Mouse (Mus musculus) testis, adult 2 months (tissue): ENCODE results near the gene Erp29. TPM values are rescaled to one million over a fixed set of nuclear protein-coding genes. Genes with fewer than 3 reads are reported as not detected.

Source experiments
- H3K27ac ChIP-seq: fragments of 200-500 bp; 2 replicates; pipeline ENCODE4 v1.5.1; 2012; ENCODE audit warnings: low read depth, low read length; ENCODE audit not compliant: control insufficient read depth, insufficient read depth
- H3K27me3 ChIP-seq: fragments of 200-500 bp; 2 replicates; pipeline ENCODE4 v1.6.1; 2012; ENCODE audit warnings: mild to moderate bottlenecking, low read length, moderate library complexity; ENCODE audit not compliant: control insufficient read depth, insufficient read depth
- H3K36me3 ChIP-seq: fragments of 200-500 bp; 2 replicates; pipeline ENCODE4 v1.6.1; 2012; ENCODE audit warnings: mild to moderate bottlenecking, low read length; ENCODE audit not compliant: control insufficient read depth, insufficient read depth
- H3K4me1 ChIP-seq: fragments of 200-500 bp; 2 replicates; pipeline ENCODE4 v1.6.1; 2012; ENCODE audit warnings: low read length; ENCODE audit not compliant: control insufficient read depth, insufficient read depth
- H3K4me3 ChIP-seq: fragments of 200-500 bp; 2 replicates; pipeline ENCODE4 v1.5.1; 2012; ENCODE audit warnings: low read depth, mild to moderate bottlenecking, low read length, moderate library complexity, mixed read lengths; ENCODE audit not compliant: control insufficient read depth
- CTCF ChIP-seq: fragments of 200-500 bp; IDR thresholded peaks from 2 replicates; pipeline ENCODE4 v1.5.1; 2012; ENCODE audit warnings: low read depth, mild to moderate bottlenecking, inconsistent platforms, low read length, moderate library complexity; ENCODE audit not compliant: control insufficient read depth, insufficient read depth, insufficient replicate concordance
- POLR2A ChIP-seq: fragments of 200-500 bp; IDR thresholded peaks from 2 replicates; pipeline ENCODE4 v1.6.1; 2012; ENCODE audit warnings: low read depth, mild to moderate bottlenecking, inconsistent platforms, low read length, moderate library complexity; ENCODE audit not compliant: control insufficient read depth
- polyA plus RNA-seq: library from polyadenylated mRNA; depleted of rRNA; stranded (reverse); fragments of >200 nt; gene quantifications from 2 replicates; pipeline ENCODE4 v1.2.3, GENCODE M21; 2012

Erp29 gene
- polyA plus RNA-seq, 1 experiment, result 102 TPM

- H3K4me3 ChIP-seq, result no peak overlapping the region
- peaks cover 13% of the 10 kb centered on the region for H3K4me1 ChIP-seq
- H3K27ac ChIP-seq, result no peak overlapping the region
- H3K27me3 ChIP-seq, result no peaks in the 10 kb centered on the region
- TF ChIP-seq POLR2A (no peak), CTCF (no peak)
- H3K36me3 ChIP-seq, result no peaks in the 10 kb centered on the region
Measured at GRCm38 (mm10) chr5:121389691-121390090, 62.6 kb downstream of the Erp29 start.

DNA sequence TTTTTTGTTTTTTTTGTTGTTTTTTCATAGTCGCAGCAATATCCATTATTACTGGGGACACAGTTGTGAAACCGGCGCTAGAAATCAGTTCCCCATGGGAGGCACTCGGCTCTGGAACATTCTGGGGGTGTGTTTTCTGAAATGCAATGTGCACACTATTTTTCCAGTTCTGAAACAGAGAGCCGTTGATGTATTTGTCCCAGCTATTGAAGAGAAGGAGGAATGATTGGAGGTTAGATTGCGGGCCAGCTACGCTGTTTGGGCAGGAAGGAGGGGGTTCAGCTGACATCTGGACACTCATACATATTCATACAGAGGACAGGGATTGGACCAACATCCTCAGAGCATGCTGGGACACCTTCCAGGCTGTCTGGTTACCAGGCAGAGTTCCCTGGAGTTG is 63.2 kb downstream of the Erp29 start:
- peaks cover 13% of the 10 kb centered on the region for H3K4me1 ChIP-seq
- no peak overlapping the region for H3K27ac ChIP-seq
- H3K4me3 ChIP-seq, result no peak overlapping the region
- TF ChIP-seq POLR2A (no peak), CTCF (no peak)
- no peaks in the 10 kb centered on the region for H3K36me3 ChIP-seq
- no peaks in the 10 kb centered on the region for H3K27me3 ChIP-seq

DNA sequence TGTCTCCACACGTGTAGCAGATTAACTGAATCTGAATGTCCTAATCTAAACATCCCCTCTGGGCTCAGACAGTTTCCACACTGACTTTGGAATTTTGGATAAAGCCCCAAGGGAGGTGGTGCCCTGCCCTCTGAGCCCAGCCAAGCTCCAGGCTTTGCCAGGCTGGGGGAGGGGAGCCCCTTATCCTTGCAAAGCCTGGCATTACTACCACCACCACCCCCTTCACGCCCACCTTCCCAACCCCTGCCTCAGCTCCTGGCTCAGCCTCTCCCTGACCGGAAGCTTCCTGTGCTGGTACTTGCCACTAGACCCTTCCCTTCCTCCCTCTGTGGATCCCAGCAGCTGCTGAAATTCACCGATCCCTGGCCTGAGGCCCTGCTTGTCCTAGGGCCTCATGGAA is 65.2 kb downstream of the Erp29 start:
- Histone ChIP-seq H3K4me1 (peaks cover 13% of the 10 kb centered on the region), H3K27ac (no peak overlapping the region; the same call in 1 of the 2 replicates), H3K27me3 (no peaks in the 10 kb centered on the region), H3K36me3 (peaks cover 3% of the 10 kb centered on the region), H3K4me3 (peak overlapping the region; percentile 35)
- TF ChIP-seq POLR2A (no peak), CTCF (no peak)

DNA sequence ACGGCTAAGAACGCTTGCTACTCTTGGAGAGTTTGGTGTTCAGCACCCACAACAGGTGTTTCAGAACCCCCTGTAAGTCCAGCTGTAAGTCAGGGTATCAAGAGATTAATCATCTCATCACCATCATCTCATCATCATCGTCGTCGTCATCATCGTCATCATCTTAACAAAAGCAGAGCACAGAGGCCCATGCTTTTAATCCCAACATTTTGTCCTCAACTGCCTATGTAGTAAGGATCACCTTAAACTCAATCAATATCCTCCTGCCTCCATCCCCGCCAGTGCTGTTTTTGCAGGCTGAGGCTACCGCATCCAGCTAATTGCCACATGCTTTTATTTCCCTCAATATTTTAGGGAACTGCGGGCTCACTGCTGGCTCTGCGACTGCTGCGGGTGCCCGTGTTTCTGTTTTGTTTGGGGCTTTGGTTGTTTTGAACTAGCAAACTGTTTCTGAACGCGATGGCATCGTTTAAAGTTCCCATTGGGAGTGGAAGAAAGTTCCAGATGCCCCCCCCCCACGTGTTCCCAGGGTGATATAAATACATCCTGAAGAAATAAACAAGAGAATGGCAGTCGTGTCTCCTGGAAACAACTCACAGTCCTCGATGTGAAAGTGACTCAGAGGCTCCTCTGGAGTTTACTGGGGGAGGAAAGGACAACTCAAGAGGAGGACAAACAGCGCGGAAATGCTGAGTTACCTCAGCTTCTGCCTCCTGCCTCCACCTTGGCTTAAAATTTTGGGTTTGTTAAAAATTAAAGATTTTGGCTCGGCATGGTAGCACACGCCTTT is 66.0 kb downstream of the Erp29 start:
- Histone ChIP-seq H3K4me1 (peaks cover 13% of the 10 kb centered on the region), H3K27me3 (no peaks in the 10 kb centered on the region), H3K36me3 (peaks cover 6% of the 10 kb centered on the region), H3K4me3 (peak overlapping the region; percentile 97), H3K27ac (peak overlapping the region; percentile 37; the same call in 1 of the 2 replicates)
- TF ChIP-seq POLR2A (no peak), CTCF (no peak)

- Histone ChIP-seq H3K36me3 (peaks cover 6% of the 10 kb centered on the region), H3K27ac (peak within 1 kb of the TSS; percentile 99), H3K4me3 (peak within 1 kb of the TSS; percentile 97), H3K4me1 (peaks cover 13% of the 10 kb centered on the region), H3K27me3 (no peaks in the 10 kb centered on the region)
- no peak for TF ChIP-seq CTCF
- TF ChIP-seq POLR2A, result peak; percentile 71
Measured at GRCm38 (mm10) chr5:121385461-121386119, 66.7 kb downstream of the Erp29 start, which contains the start of gene Trafd1. Trafd1 (minus strand) TSS chr5:121385632.

DNA sequence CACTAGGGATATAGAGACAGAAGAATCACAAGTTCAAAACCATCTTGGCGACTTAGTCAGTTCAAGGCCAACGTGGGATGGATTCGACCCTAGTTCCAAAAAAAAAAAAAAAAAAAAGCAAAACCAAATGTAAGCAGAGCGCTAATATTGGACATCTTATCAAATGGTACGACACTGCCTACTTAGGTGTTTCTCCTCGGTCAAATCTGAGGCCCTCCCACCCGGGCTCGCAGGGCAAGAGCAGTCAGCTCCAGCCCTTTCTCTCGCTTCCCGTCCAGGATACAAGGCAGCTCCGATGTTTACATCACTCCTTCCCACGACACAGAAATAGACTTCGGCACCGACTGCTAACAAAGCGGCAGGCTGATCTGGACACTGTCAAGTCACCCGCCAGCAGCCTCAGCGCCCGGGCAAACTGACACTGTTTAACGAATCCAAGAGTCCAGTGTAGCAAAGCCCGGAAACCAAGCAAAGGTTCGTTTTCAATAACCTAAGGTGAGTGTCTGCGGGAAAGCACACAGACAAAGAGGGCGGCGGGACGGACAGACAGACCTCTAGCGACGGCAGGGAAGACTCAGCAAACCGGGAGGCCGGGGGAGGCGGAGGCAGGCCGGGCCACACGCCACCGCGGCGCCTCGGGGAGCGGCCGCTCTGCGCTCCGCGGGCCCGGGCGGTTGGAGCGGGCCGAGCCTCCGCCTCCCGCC is 67.4 kb downstream of the Erp29 start:
- Histone ChIP-seq H3K27ac (peak overlapping the region; percentile 99), H3K4me3 (peak overlapping the region; percentile 97)

DNA sequence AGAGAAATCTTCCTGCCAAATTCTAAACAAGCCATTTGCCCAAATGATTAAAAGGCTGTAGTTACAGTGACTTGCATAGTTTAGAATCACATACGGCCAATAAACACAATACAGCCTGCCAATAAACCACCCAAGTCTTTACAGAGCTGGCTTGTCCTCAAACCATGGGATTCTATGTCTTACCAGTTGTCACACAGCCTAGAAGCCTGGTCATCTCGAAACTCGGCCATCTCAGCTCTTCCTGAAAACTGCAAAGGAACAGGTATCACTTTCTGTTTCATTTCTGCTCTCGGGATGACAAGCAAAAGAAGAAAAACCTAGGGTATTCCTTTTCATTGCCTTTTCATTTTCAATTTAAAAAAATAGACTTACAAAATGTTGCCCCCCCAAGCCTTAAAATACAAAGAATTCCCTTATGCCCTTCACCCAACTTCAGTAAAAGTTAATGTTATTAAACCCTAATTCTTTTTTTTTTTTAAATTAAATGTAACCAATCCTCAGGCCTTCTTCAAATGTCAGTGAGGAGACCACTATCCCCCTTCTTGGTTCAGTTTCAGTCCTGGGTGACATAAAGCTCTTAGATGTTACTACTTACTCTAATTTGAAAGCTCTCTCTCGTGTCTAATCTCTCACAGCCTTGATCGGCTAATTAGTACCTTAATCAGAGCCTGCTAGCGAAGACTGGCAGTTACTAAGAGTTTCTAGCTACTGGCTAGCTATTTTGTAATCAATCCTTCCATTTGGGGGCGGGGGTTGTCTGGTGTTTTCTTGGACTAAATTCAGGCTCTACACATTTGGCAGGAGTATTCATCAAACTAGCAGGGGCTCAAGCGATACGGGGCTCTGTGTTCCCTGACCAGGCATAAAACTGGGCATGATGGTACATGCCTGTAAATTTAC is 68.2 kb downstream of the Erp29 start:
- H3K4me3 ChIP-seq, result peak overlapping the region; percentile 97
- H3K36me3 ChIP-seq, result peaks cover 6% of the 10 kb centered on the region
- H3K27me3 ChIP-seq, result no peaks in the 10 kb centered on the region
- peaks cover 13% of the 10 kb centered on the region for H3K4me1 ChIP-seq
- no peak for TF ChIP-seq CTCF
- no peak for TF ChIP-seq POLR2A
- H3K27ac ChIP-seq, result peak overlapping the region; percentile 99

More for the DNA sequence above, 67.4 kb downstream of the Erp29 start:
- no peak for TF ChIP-seq CTCF
- no peak for TF ChIP-seq POLR2A
- H3K36me3 ChIP-seq, result peaks cover 6% of the 10 kb centered on the region
- H3K27me3 ChIP-seq, result no peaks in the 10 kb centered on the region
- H3K4me1 ChIP-seq, result peaks cover 13% of the 10 kb centered on the region
